Mouse (Mus musculus): ENCODE results near the gene Spint2. TPM values are rescaled to one million over a fixed set of nuclear protein-coding genes. Genes with fewer than 3 reads are reported as not detected.

The Spint2 gene
- total and polyA plus RNA-seq, 3 experiments = 4.1 to 29.1 TPM; not detected in 1

DNA sequence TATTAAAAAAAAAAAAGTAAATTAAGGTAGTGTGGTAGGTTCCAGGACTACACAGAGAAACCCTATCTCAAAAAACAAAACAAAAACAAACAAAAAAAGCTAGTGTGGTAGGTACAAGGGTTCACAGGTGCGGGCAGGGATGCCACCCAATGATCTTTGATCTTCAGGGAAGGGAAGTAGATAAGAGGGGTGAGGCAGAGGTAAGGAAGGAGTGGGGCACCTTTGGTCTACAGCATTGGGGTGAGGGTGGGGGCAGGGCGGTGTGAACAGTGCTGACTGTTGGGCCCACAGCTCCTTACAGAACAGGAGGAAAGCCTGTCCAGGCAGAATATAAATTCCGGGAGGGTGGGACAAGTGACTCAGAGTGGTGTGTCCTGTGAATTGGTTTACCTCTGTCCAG lies 30.5 kb downstream of the Spint2 start:
- dilution Hi-C loops (cut with MboI; ENCODE audit: extremely low pct_ligation_motif_present, extremely low pct_unique_long_range_greater_than_20kb, low sequenced_read_pairs) = no loop called here
- H3K36me3 ChIP-seq (replicated peaks in 1 of 2; ENCODE audit: control insufficient read depth in 1 of 2, insufficient read depth in 1 of 2, low read length in 1 of 2) = peaks cover 13 to 28% of the 10 kb centered on the region in 2 experiments

DNA sequence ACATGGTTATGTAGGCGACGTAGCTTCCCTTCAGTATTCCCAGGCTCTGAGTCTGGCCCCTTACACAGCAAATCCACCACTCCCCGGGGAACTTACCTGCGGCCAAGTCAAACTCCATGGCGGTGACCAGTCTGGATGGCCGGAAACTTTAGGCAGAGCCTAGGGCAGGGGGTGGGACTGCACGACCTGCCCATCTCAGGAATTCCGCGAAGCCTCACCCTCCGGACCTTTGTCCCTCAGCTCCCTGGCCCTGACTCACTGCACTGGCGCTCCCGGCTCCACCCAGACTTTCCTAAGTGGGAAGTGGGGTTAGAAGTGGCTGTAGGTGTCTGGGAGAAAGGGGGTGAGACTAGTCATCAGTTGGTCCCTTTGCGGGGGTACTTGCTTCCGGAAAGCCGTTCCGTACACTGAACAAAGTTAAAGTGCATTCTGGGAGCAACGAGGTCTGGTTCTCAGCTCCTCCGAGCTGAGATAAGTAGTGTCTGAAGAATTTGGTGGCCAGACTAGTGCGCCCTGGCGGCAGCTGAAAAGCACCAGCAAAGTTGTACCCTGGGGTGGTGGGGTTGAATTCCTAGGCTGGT lies 33.4 kb downstream of the Spint2 start, which contains the start of gene 2200002D01Rik:
TSS of gene 2200002D01Rik (minus strand) at position 206 of the 581 bp plus-strand sequence.
- no peak within 1 kb of the TSS for H3K9ac ChIP-seq (ENCODE audit: insufficient read depth, low read depth)
- H3K27ac ChIP-seq (ENCODE audit: insufficient read depth, low read depth) = no peak within 1 kb of the TSS
- no peaks in the 10 kb centered on the region for H3K79me2 ChIP-seq (replicated peaks; ENCODE audit: control insufficient read depth, extremely low read depth, insufficient read depth, poor library complexity, severe bottlenecking)
- DNase-seq (ENCODE audit: extremely low read depth) = no peak
- dilution Hi-C loops (cut with MboI; ENCODE audit: extremely low pct_ligation_motif_present, extremely low pct_unique_long_range_greater_than_20kb, low sequenced_read_pairs) (no loop called here), in situ Hi-C loops (cut with MboI; ENCODE audit: low pct_ligation_motif_present, low pct_unique_long_range_greater_than_20kb, low sequenced_read_pairs) (loop anchor here (5.0 kb wide), 1 partner anchor 36 kb away; the partner anchor contains the start of gene Catsperg1)
- TF ChIP-seq USF2 (conservative IDR thresholded peaks at IDR 0.05; ENCODE audit: low read depth, low read length) (no peak), JUND (conservative IDR thresholded peaks at IDR 0.05; ENCODE audit: low read depth, low read length) (no peak), ZKSCAN1 (IDR thresholded peaks at IDR 0.05; ENCODE audit: borderline replicate concordance, low read depth, low read length) (no peak)
- H3K9me3 ChIP-seq (replicated peaks; ENCODE audit: low read length) = no peaks in the 10 kb centered on the region
- H3K27me3 ChIP-seq (replicated peaks) = no peaks in the 10 kb centered on the region
- no peaks in the 10 kb centered on the region for H3K4me1 ChIP-seq (ENCODE audit: control insufficient read depth in 1 of 2, insufficient read depth in 2 of 2)
- no peak within 1 kb of the TSS for H3K4me2 ChIP-seq (ENCODE audit: insufficient read depth, low read depth, poor library complexity, severe bottlenecking)
- peaks cover 29 to 57% of the 10 kb centered on the region in 2 experiments for H3K36me3 ChIP-seq (replicated peaks in 1 of 2; ENCODE audit: control insufficient read depth in 1 of 2, insufficient read depth in 1 of 2, low read length in 1 of 2)
- H3K4me3 ChIP-seq (replicated peaks in 1 of 3; ENCODE audit: low read depth in 2 of 3, low read length in 2 of 3, poor library complexity in 1 of 3) = no peak within 1 kb of the TSS

More for the DNA sequence above, 30.5 kb downstream of the Spint2 start:
- Histone ChIP-seq H3K27ac (ENCODE audit: insufficient read depth, low read depth) (no peak overlapping the region), H3K27me3 (replicated peaks) (no peaks in the 10 kb centered on the region), H3K9ac (ENCODE audit: insufficient read depth, low read depth) (no peak overlapping the region), H3K9me3 (replicated peaks; ENCODE audit: low read length) (no peaks in the 10 kb centered on the region), H3K79me2 (replicated peaks; ENCODE audit: control insufficient read depth, extremely low read depth, insufficient read depth, poor library complexity, severe bottlenecking) (no peaks in the 10 kb centered on the region), H3K4me3 (replicated peaks in 1 of 3; ENCODE audit: low read depth in 2 of 3, low read length in 2 of 3, poor library complexity in 1 of 3) (no peak overlapping the region), H3K4me2 (ENCODE audit: insufficient read depth, low read depth, poor library complexity, severe bottlenecking) (no peak overlapping the region), H3K4me1 (ENCODE audit: control insufficient read depth in 1 of 2, insufficient read depth in 2 of 2) (peaks cover 0 to 3% of the 10 kb centered on the region in 2 experiments; a peak in 1 of 4 replicates)
- no peak for TF ChIP-seq TBP (conservative IDR thresholded peaks at IDR 0.05; ENCODE audit: low read depth, low read length)
- TF ChIP-seq MAFK (IDR thresholded peaks at IDR 0.05; ENCODE audit: insufficient replicate concordance, low read length) = no peak
- TF ChIP-seq HCFC1 (IDR thresholded peaks at IDR 0.05; ENCODE audit: low read depth, low read length) = no peak
- no peak for TF ChIP-seq KAT2A (IDR thresholded peaks at IDR 0.05; ENCODE audit: insufficient replicate concordance, low read length)
- no peak for TF ChIP-seq USF2 (conservative IDR thresholded peaks at IDR 0.05; ENCODE audit: low read depth, low read length)
- TF ChIP-seq GABPA (IDR thresholded peaks at IDR 0.05; ENCODE audit: insufficient replicate concordance, low read depth, low read length) = no peak
- no peak for TF ChIP-seq POLR2AphosphoS2 (IDR thresholded peaks at IDR 0.05; ENCODE audit: low read depth, low read length)
- TF ChIP-seq MAX (IDR thresholded peaks at IDR 0.05; ENCODE audit: low read length) = no peak
- no peak for TF ChIP-seq EP300 (IDR thresholded peaks at IDR 0.05; ENCODE audit: low read length)
- TF ChIP-seq MAZ (IDR thresholded peaks at IDR 0.05; ENCODE audit: low read depth, low read length) = no peak
- no peak for TF ChIP-seq POLR2A (IDR thresholded peaks at IDR 0.05; ENCODE audit: low read depth, low read length)
- TF ChIP-seq ZNF384 (IDR thresholded peaks at IDR 0.05; ENCODE audit: low read depth, low read length) = no peak
- no peak for TF ChIP-seq NELFE (IDR thresholded peaks at IDR 0.05; ENCODE audit: low read depth, low read length)
- TF ChIP-seq CHD1 (IDR thresholded peaks at IDR 0.05; ENCODE audit: low read depth, low read length) = no peak
- no peak for TF ChIP-seq MXI1 (IDR thresholded peaks at IDR 0.05; ENCODE audit: low read depth, low read length)
- no peak for TF ChIP-seq JUND (conservative IDR thresholded peaks at IDR 0.05; ENCODE audit: low read depth, low read length)
- no peak for TF ChIP-seq ZMIZ1 (IDR thresholded peaks at IDR 0.05; ENCODE audit: low read depth, low read length)
- TF ChIP-seq TCF12 (IDR thresholded peaks at IDR 0.05; ENCODE audit: low read depth, low read length) = no peak
- in situ Hi-C loops (cut with MboI; ENCODE audit: low pct_ligation_motif_present, low pct_unique_long_range_greater_than_20kb, low sequenced_read_pairs) = no loop called here
- DNase-seq (ENCODE audit: extremely low read depth) = no peak
